Mouse (Mus musculus) midbrain, embryonic 10.5 days (tissue): ENCODE results near the gene Pde4d. TPM values are rescaled to one million over a fixed set of nuclear protein-coding genes. Genes with fewer than 3 reads are reported as not detected.

ENCODE experiments used
- DNase-seq: peaks from one replicate; pipeline ENCODE4 v3.0.0-alpha.2; 2017; ENCODE audit warnings: low spot score
- H3K27ac ChIP-seq: fragments of 300-500 bp; sonication (generic); replicated peaks from 2 replicates; pipeline ENCODE4 v1.5.1; 2016; ENCODE audit warnings: mild to moderate bottlenecking
- H3K27me3 ChIP-seq: fragments of 300-500 bp; sonication (generic); 2 replicates; pipeline ENCODE4 v1.6.1; 2016; ENCODE audit warnings: low read depth, mild to moderate bottlenecking; ENCODE audit not compliant: poor library complexity, severe bottlenecking
- H3K36me3 ChIP-seq: fragments of 300-500 bp; sonication (generic); 2 replicates; pipeline ENCODE4 v1.6.1; 2016; ENCODE audit warnings: mild to moderate bottlenecking, moderate library complexity
- H3K4me1 ChIP-seq: fragments of 300-500 bp; sonication (generic); 2 replicates; pipeline ENCODE4 v1.6.1; 2016
- H3K4me3 ChIP-seq: fragments of 300-500 bp; sonication (generic); 2 replicates; pipeline ENCODE4 v1.5.1; 2016; ENCODE audit warnings: mild to moderate bottlenecking, moderate library complexity
- H3K9me3 ChIP-seq: fragments of 300-500 bp; sonication (generic); replicated peaks from 2 replicates; pipeline ENCODE4 v1.6.1; 2016; ENCODE audit warnings: mild to moderate bottlenecking
- WGBS: fragments of 180-500 bp; shearing (Covaris S2); methylation state at CpG from one replicate; pipeline ENCODE4 v1.1.7; 2016; 5-methylcytosine and 5-hydroxymethylcytosine counted together
- polyA plus RNA-seq: library from polyadenylated mRNA; unstranded; fragments of >200 nt; fragmentation: Nextera tagmentation; extraction: Ambion mirVana; gene quantifications from 2 replicates; pipeline ENCODE4 v1.2.1, GENCODE M21; 2016

Gene Pde4d
- polyA plus RNA-seq, 1 experiment from 2014 or later: 10.8 TPM

- WGBS: 58% methylated on average over 5 of the region's 5 CpGs
- no peak overlapping the region for H3K4me3 ChIP-seq
- H3K36me3 ChIP-seq: no peaks in the 10 kb centered on the region
- no peaks in the 10 kb centered on the region for H3K9me3 ChIP-seq
- H3K27ac ChIP-seq: no peak overlapping the region
- no peak for DNase-seq
- H3K4me1 ChIP-seq: peaks cover 40% of the 10 kb centered on the region
- H3K27me3 ChIP-seq: 0 out of 2 replicates have a peak, but pooled peaks cover 5% of the 10 kb centered on the region
Observed at GRCm38 (mm10) chr13:109777441-109777840, 1327.7 kb downstream of the Pde4d start.

GRCm38 (mm10) chr13:109778297-109778835 lies 1328.6 kb downstream of the Pde4d start:
- WGBS: 25% methylated on average over 9 of the region's 9 CpGs
- peak overlapping the region; percentile 19 for H3K27ac ChIP-seq
- peak; percentile 24 for DNase-seq
- no peak overlapping the region for H3K4me3 ChIP-seq
- H3K27me3 ChIP-seq: 0 out of 2 replicates have a peak, but pooled peaks cover 5% of the 10 kb centered on the region
- no peaks in the 10 kb centered on the region for H3K9me3 ChIP-seq
- H3K4me1 ChIP-seq: peaks cover 40% of the 10 kb centered on the region
- no peaks in the 10 kb centered on the region for H3K36me3 ChIP-seq

- no peak overlapping the region for H3K4me3 ChIP-seq
- no peaks in the 10 kb centered on the region for H3K9me3 ChIP-seq
- peaks cover 22% of the 10 kb centered on the region for H3K4me1 ChIP-seq
- no peaks in the 10 kb centered on the region for H3K27me3 ChIP-seq
- H3K27ac ChIP-seq: no peak overlapping the region
- 80% methylated on average over 1 of the region's 1 CpGs for WGBS
- no peak for DNase-seq
- no peaks in the 10 kb centered on the region for H3K36me3 ChIP-seq
Observed at GRCm38 (mm10) chr13:109781466-109781865, 1331.7 kb downstream of the Pde4d start.

GRCm38 (mm10) chr13:109788604-109789003 lies 1338.9 kb downstream of the Pde4d start:
- DNase-seq: no peak
- WGBS: 89% methylated on average over 4 of the region's 4 CpGs
- Histone ChIP-seq H3K4me1 (no peaks in the 10 kb centered on the region; the same call in 1 of the 2 replicates), H3K27me3 (no peaks in the 10 kb centered on the region), H3K27ac (no peak overlapping the region), H3K9me3 (no peaks in the 10 kb centered on the region), H3K4me3 (no peak overlapping the region), H3K36me3 (no peaks in the 10 kb centered on the region)

GRCm38 (mm10) chr13:109789151-109789550 lies 1339.4 kb downstream of the Pde4d start:
- 76% methylated on average over 4 of the region's 4 CpGs for WGBS
- H3K9me3 ChIP-seq: no peaks in the 10 kb centered on the region
- no peaks in the 10 kb centered on the region; the same call in 1 of the 2 replicates for H3K4me1 ChIP-seq
- no peaks in the 10 kb centered on the region for H3K36me3 ChIP-seq
- H3K4me3 ChIP-seq: no peak overlapping the region
- no peak for DNase-seq
- H3K27ac ChIP-seq: no peak overlapping the region
- H3K27me3 ChIP-seq: no peaks in the 10 kb centered on the region

GRCm38 (mm10) chr13:109790045-109790715 lies 1340.4 kb downstream of the Pde4d start:
- Histone ChIP-seq H3K9me3 (no peaks in the 10 kb centered on the region), H3K27me3 (no peaks in the 10 kb centered on the region), H3K27ac (no peak overlapping the region), H3K36me3 (no peaks in the 10 kb centered on the region), H3K4me1 (no peaks in the 10 kb centered on the region; the same call in 1 of the 2 replicates), H3K4me3 (no peak overlapping the region)
- 89% methylated on average over 8 of the region's 8 CpGs for WGBS
- DNase-seq: no peak

GRCm38 (mm10) chr13:109793918-109794317 lies 1344.2 kb downstream of the Pde4d start:
- H3K27ac ChIP-seq: no peak overlapping the region
- H3K4me1 ChIP-seq: no peaks in the 10 kb centered on the region; the same call in 1 of the 2 replicates
- 90% methylated on average over 9 of the region's 9 CpGs for WGBS
- no peaks in the 10 kb centered on the region for H3K9me3 ChIP-seq
- H3K27me3 ChIP-seq: no peaks in the 10 kb centered on the region
- no peak overlapping the region for H3K4me3 ChIP-seq
- DNase-seq: no peak
- no peaks in the 10 kb centered on the region for H3K36me3 ChIP-seq

GRCm38 (mm10) chr13:109798651-109799050 lies 1348.9 kb downstream of the Pde4d start:
- Histone ChIP-seq H3K27ac (no peak overlapping the region), H3K4me1 (no peaks in the 10 kb centered on the region), H3K27me3 (no peaks in the 10 kb centered on the region), H3K9me3 (no peaks in the 10 kb centered on the region), H3K4me3 (no peak overlapping the region), H3K36me3 (no peaks in the 10 kb centered on the region)
- DNase-seq: no peak
- WGBS: 85% methylated on average over 4 of the region's 4 CpGs

GRCm38 (mm10) chr13:109802201-109802600 lies 1352.5 kb downstream of the Pde4d start:
- Histone ChIP-seq H3K27ac (no peak overlapping the region), H3K9me3 (no peaks in the 10 kb centered on the region), H3K27me3 (no peaks in the 10 kb centered on the region), H3K36me3 (no peaks in the 10 kb centered on the region), H3K4me1 (no peaks in the 10 kb centered on the region), H3K4me3 (no peak overlapping the region)
- DNase-seq: no peak
- WGBS: 72% methylated on average over 4 of the region's 4 CpGs

GRCm38 (mm10) chr13:109806193-109806966 lies 1356.6 kb downstream of the Pde4d start:
- Histone ChIP-seq H3K27me3 (no peaks in the 10 kb centered on the region), H3K27ac (no peak overlapping the region), H3K9me3 (no peaks in the 10 kb centered on the region), H3K36me3 (no peaks in the 10 kb centered on the region), H3K4me1 (no peaks in the 10 kb centered on the region), H3K4me3 (no peak overlapping the region)
- DNase-seq: no peak
- 92% methylated on average over 5 of the region's 5 CpGs for WGBS

- no peak overlapping the region for H3K27ac ChIP-seq
- H3K36me3 ChIP-seq: no peaks in the 10 kb centered on the region
- H3K9me3 ChIP-seq: no peaks in the 10 kb centered on the region
- no peaks in the 10 kb centered on the region for H3K27me3 ChIP-seq
- 86% methylated on average over 2 of the region's 2 CpGs for WGBS
- DNase-seq: no peak
- no peaks in the 10 kb centered on the region for H3K4me1 ChIP-seq
- no peak overlapping the region for H3K4me3 ChIP-seq
Observed at GRCm38 (mm10) chr13:109807036-109807435, 1357.3 kb downstream of the Pde4d start.

- Histone ChIP-seq H3K4me1 (no peaks in the 10 kb centered on the region), H3K27me3 (no peaks in the 10 kb centered on the region), H3K27ac (no peak overlapping the region), H3K4me3 (no peak overlapping the region), H3K9me3 (no peaks in the 10 kb centered on the region), H3K36me3 (no peaks in the 10 kb centered on the region)
- 82% methylated on average over 3 of the region's 3 CpGs for WGBS
- no peak for DNase-seq
Observed at GRCm38 (mm10) chr13:109807446-109807845, 1357.7 kb downstream of the Pde4d start.

GRCm38 (mm10) chr13:109808039-109808438 lies 1358.3 kb downstream of the Pde4d start:
- WGBS: 84% methylated on average over 6 of the region's 6 CpGs
- Histone ChIP-seq H3K36me3 (no peaks in the 10 kb centered on the region), H3K4me3 (no peak overlapping the region), H3K27ac (no peak overlapping the region), H3K27me3 (no peaks in the 10 kb centered on the region), H3K9me3 (no peaks in the 10 kb centered on the region), H3K4me1 (no peaks in the 10 kb centered on the region)
- no peak for DNase-seq
